Mouse (Mus musculus) megakaryocyte-erythroid progenitor cell, adult 5-6 weeks (primary cell): Measurements from ENCODE around the gene Lamtor3. TPM values are rescaled to one million over a fixed set of nuclear protein-coding genes. Genes with fewer than 3 reads are reported as not detected.
"Not testable (repeated sequence)": the region's sequence is repeated elsewhere in the genome, so short reads cannot be mapped to it uniquely, and the experiment has no call there.

ENCODE experiments used
- ATAC-seq: replicated peaks from 2 replicates; pipeline ENCODE4 v1.8.0; 2016; ENCODE audit warnings: mild to moderate bottlenecking, inconsistent platforms; ENCODE audit not compliant: severe bottlenecking, poor library complexity, low FRiP score, low TSS enrichment
- total RNA-seq, 2 experiments: library from RNA; stranded (forward) in 1 of 2; stranded (reverse) in 1 of 2; fragments of 200-1000, 215-1000 nt in 1 of 2; fragments of >200 nt in 1 of 2; fragmentation: Nextera tagmentation in 1 of 2; gene quantifications; 2 replicates each; pipeline ENCODE4 v1.2.3; 2014 to 2017

Lamtor3 gene
- total RNA-seq, 2 experiments from 2014 or later = 65.7 to 81.7 TPM

DNA sequence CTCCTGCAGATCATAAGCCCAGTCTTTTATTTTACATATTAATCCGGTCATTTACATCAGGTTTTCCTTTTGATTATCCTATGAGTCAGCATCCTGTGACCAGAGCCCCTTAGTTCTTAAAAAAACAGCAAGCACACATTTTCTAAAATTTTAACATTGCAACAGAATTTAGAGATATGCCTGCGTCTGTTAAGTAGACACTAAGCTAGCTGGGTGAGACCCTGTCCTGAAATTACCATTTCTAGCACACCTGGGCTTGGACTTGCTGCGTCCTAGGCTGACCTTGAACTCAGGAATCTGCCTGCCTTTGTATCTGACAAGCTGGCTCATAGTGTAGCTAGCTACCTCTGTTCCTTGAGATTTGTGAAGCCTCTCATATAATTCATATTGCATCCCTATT lies 11.6 kb downstream of the Lamtor3 start:
- ATAC-seq = no peak

DNA sequence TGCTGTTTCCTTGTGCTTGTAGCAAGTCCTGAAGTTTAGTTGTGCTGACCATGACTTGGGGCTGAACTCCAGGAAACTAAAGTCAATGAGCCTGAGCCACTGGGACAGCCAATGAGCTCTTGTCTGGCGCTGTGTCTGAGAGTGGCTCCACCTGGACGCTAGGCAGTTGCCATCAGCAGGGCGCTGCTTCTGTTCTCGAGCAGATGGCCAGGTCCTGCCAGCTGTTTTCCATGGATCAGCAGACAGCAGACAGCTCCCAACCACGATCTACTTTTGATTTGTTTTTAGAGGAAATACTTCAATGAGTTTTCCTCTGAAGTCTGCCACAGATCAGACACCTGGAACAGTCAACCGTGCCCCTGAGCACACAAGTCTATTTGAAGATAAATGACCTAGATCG lies 14.4 kb downstream of the Lamtor3 start:
- ATAC-seq = no peak

DNA sequence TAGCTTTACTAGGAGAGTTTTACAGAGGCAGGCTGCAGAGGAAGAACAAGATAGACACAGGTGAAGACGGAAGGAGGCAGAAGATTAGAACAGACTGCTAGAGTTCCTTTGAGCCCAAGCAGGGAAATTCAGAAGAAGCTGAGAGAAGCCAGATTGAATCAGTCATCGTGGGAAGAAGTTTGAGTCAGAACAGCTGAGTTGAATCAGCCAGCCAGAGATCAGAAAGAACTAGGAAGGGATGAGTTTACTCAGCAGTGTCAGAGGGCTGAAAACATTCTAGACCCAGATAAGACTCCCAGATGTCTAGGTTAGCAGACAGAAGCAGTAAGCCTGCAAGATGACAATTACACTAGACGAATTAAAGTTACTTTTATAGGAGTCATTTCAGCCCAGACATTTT lies 15.7 kb downstream of the Lamtor3 start:
- ATAC-seq = no peak

DNA sequence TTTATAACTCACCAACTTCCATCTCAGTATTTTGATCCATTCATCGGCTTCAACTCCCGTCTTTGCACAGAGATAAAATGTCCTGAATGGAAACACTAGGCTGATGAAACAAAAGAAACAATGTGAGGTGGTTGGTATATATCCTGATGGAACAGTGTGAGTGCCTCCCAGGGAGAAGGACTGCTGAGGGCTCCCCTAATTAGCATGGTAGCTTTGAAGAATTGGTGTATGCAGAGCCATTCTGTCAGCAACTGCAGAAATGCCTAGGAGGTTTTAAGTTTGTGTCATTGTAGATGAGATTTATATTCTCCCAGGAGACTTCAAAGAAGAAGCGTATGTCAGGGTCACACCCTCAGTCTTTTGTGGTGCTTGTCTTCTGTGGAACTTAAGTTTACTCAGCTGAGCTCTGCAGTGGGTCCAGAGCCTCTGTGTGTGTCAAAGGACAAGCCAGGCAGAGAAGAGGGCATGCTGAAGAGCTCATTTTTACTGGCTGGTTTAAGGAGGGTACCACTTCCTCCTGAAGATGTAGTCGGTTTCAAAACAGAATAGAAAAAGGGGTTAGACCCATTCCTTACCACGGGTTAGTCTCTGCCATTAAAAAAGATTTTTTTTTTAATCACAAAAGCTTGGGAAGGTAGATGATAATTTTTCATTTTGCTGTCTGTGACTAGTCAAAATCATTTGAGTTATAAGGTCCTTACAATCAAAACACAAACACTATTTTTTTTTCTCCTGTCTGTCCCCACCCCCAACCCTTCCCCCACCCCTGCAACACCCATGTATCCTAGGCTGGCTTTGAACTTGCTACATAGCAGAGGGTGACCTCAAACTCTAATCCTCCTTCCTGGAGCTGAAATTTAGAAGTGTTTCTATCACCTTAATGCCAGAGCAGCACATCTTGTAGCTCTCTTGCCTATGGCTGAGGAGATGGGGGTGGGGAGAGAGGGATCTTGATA lies 17.5 kb downstream of the Lamtor3 start:
- ATAC-seq = no peak

DNA sequence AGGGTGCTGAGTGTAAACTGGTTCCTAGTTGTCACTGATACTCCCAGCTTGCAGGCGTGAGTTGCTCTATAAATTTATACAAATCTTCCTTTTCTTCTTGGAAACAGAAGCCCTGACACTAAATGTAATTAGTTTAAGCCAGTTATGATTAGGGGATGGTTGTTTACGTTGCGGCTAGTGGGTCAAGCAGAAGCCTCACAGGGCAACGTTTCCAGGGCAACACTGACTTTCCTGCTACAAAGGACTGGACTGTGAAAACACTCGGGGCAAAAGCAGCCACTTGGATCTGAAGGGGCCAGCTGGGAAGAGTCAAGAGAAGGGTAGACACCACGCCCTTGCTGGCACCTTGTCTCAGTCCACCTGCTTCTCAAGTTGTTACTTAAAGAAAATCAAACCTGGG lies 18.2 kb downstream of the Lamtor3 start:
- no peak for ATAC-seq

DNA sequence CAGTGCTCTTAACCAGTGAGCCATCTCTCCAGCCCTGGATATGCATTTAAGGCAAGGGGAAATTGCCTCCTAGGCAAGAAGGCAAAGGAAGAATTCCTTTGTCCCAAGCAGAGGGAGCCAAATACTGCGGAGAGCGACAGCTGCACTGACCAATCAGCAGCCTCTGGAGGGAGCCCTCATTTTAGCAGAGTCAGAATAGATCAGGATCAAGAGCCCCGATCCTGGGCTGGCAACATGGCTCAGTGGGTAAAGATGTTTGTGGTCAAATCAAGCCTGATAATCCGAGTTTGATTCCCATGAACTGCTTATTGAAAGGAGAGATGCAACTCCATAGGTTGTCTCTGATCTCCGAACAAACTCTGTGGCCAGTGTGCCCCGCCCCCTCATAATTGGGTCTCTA lies 20.3 kb downstream of the Lamtor3 start:
- no peak for ATAC-seq

DNA sequence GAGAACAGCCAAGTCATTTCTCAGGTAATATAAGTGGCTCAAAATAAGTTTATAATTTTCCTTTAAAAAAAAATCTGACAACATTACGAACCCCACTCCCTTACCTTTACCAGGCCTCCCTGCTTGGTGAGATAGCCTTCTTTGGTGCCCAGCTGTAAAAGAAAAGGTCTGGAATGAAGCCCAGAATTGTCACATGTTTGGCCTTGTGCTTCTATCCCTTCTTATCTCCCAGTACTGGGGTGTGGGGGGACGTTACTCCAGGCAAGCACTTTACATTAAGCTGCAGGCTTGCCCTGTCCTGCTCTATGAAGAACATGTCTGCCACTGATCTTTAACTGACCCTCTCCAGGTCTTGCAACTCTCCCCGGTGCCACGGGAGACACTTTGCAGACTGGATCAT lies 22.5 kb downstream of the Lamtor3 start:
- ATAC-seq = peak; percentile 91

DNA sequence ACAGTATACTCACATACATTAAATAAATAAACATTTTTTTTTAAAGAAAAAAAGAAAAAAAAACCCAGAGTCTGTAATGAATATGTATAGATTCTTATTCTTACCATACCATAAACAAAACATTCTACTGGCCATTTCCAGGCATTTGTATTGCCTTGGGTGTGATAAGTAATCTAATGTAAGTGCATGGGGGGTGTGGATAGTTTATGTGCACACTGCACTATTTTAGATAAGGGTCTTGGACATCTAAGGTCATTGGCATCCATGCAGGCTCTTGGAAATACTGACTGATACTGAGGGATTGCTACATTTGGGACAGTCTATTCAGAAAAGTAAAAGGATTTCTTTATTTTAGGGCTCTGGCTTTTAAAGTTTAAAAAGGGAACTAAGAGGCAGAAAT lies 23.2 kb downstream of the Lamtor3 start:
- no peak for ATAC-seq

DNA sequence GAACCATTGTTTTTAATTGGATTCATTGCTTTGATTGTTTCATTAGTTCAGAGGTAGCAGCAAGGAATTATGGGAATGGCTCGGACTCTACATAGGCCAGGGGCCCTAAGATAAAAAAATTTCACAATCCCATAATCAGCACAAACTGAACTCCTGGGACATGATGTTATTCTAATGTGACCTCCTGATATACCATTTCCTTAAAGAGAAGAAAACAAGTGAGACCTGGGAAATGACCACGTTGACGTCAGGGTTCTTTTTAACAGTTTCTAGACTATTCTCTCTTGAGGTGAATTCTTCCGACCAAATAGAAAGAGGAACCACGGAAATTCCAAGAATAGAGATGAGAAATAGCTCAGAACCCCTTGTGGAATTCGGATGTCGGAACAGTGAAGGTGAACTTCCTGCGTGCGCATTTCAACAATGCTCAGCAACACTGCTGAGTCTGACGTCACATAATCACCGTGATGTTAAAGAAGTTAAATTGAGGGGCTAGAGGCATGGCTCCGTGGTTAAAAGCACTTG lies 23.9 kb downstream of the Lamtor3 start:
- ATAC-seq = no peak

DNA sequence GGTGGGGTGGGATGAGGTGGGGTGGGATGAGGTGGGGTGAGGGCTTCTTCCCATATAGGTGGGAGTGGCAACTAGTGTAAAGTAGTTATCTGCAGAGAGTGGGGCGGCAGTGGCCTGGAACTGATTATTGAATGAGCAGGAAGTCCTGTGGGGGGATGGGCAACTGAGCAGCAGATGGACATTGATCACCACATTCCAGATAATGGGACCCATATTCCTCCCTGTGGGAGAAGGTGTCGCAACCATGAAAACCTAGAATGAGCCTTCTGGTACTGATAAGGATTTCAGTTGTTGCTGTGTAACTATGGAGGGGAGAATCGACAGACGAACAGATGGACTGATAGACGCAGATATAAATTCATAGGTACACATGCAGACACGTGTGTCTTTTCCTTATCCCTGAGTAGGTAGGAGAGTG lies 25.4 kb downstream of the Lamtor3 start:
- peak; percentile 23 for ATAC-seq

DNA sequence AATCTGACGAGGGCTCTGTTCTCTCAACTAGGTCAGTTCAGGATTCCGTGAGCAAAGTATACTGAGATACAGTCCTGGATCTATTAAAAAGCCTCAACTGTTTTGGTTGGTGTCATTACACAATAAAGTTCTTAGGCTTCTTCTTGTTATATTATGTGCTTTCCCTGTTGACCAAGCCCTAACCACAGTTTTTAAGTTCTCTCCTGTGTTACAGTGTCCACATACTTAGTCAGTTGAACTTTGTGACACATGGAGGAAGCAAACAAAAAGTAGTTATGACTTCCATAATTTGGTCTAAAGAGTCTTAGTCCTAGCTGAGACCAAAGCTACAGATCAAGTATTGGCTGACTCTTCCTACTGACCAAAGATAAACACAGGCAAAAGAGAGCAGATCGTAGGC lies 28.5 kb downstream of the Lamtor3 start:
- no peak for ATAC-seq

DNA sequence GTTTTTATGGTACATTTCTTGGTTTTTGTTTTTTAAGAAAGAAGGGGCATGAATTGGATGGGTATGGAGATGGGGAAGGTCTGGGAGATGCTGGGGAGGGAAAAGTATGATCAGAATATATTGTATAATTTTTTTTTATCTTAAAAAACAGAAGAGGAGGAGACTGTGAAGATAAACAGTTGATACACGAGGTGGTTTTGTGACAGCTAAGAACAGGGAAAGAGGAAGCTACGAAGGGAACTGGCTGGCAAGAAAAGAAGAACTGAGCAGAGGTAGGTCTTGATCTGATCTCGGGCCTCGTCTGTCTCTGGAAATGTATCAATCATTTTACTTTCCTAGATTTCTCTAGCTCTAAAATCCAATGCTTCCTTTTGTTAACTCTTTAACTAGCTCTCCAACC lies 29.2 kb downstream of the Lamtor3 start:
- no peak for ATAC-seq

DNA sequence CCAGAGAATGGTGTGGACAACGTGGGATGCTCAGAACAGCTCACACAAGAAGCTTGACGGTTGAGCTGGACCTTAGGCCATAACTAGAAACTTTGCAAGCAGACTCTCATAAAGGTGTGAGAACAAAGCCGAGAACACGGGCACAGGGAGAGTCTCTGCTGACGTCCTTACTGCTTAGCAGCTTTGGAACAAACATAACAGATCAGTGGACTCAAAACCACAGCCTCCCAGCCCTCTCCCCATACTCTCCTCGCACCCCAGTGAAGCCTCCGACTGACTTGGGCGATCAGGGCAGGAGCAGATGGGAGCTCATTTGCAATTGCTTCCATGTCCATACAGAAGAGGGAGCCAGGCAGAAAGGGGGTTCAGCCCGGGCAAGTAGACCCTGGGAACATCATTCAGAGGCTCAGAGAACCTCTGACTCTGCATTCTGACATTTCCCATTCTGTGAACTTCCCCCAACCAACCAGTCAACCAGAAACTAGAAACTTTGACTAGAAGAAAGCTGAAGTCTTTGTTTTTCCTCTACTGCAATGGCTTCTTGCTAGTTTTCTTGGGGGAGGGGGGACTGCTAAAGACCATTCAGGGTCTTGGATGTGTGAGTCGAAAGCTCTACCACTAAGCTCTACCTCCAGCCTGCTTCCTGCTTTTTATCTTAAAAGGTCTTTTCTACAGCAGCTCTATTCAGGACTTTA lies 32.0 kb downstream of the Lamtor3 start:
- ATAC-seq = no peak

DNA sequence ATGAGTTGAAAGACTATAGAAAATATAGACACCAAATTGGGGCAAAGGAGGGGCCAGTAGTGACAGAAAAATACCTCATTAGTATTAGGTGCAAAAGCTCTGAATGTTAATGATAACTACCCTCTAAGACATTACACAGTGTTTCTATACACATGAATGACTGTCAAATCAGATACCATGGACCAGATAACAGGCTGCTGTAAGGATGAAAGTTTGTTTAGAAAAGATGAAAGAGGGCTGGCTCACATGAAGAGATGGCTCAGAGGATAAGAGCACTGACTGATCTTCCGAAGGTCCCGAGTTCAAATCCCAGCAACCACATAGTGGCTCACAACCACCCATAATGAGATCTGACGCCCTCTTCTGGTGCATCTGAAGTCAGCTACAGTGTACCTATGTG lies 33.0 kb downstream of the Lamtor3 start:
- ATAC-seq = not testable (repeated sequence)

DNA sequence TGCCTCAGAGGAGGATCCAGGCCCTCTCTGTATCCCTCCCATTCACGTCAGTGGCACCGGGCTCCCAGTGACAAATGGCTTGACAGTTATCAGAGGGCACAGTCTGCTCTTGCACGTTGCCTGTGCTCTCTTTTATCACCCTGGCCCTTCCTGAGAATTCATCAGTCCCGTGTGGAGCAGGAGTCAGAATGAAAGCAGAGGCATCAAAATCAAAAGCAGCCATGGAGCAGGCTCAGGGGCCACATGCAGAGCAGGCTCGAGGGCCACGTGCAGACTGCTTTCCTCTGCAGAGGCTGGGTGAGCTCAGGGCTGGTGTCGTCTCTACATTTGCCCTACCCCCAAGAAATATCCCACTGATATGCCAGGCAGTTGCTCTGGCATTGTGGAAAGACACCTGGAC lies 33.5 kb downstream of the Lamtor3 start:
- peak; percentile 76 for ATAC-seq

DNA sequence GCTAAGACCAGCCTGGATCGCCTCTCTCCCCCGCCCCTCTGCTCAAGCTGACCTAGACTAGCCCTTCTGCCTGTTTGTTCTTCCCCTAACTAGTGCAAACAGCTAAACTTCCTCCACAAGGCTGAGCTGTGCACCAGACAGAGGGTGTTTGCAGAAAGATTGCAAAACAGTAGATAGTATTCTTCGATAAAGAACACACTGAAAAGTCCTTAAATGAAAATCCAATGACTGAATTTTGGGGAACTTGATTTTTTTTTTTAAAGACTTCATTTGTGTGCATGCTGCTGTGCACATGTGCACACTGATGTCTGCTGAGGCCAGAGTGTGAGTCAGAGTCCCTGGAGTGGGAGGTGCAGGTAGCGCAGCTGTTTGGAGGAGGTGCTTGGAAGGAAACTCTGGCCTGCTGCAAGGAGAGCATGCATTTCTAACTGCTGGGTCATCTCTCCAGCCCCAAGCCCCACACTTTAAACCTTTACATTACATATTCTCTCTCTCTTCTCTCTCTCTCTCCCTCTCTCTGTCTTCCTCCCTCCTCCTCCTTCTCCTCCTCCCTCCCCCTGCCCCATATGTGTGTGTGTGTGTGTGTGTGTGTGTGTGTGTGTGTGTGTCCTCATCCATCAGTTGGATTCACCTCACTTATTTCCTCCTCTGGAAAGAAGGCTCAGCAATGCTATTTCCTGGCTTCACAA lies 34.1 kb downstream of the Lamtor3 start:
- peak; percentile 45 for ATAC-seq

DNA sequence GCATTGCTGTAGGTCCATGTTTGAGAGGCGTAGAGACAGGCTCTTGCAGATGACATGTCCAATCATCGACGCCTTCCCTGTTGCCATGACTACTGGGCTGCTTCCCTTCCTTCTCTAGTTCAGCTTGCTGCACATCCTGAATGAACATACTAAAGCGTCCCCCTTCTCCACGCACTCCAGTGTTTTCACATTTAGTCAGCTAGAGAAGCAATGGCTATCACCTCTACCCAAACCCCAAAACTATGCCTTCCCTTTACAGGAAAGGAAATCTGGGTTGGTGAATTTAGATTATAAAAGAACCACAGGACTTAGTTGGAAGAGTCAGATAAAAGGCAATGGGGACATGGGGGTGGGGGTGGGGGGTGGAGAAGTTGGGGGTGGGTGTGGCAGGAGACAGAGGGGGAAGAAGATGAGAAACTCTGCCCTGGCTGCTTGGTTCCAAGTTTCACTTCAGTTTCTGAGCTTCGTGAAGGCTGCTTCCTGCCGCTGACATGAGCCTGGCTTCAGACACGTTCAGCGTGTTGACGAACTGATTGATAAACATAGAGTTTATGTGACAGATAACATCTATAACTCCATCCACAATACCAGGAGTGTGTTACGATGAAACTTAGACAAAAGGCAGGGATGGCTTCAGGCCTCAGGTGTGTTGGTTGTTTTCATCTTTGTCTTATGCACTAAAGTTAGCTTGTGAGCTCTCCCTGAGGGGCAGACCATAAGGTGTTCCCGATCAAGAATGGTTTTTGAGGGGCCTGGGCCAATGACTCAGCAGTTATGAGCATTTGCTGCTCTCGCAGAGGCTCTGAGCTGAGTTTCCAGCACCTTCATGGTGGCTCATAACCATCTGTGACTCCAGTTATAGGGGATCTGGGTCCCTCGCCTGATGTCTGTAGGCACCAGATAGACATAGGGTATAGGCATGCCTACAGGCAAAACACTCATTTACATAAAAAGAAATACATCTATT lies 34.9 kb downstream of the Lamtor3 start:
- peak; percentile 32 for ATAC-seq

DNA sequence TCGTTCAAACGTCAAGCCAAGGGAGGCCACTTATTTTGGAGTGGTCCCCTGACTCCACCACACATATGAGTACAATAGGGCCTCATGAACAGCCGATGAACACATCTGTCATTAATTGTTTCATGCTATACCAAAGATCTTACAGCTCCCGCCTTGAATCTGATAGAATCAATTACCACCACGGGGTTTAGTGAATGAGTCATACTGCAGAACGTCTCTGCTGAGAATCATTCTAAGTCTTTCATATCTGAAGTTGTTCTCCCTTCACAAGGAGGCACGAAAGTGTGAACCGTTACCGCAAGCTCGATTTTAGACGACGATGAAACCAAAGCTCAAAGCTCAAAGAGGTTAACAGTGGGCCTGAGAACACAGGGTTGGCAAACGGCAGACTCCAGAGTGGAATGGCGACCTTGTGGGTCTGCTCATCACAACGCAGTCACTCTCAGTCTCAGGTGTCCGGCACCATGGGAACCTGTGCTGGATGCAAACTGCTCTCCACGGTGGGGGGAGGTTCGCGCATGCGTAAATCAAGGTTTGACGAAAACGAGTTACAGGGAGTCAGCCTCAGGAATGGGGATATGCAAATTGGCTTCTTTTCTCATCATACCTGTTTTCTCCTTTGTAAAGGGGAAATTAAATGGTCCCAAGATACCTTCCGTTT lies 36.1 kb downstream of the Lamtor3 start:
- ATAC-seq = no peak
